Mouse (Mus musculus): ENCODE results near the gene Sh2d4b. TPM values are rescaled to one million over a fixed set of nuclear protein-coding genes. Genes with fewer than 3 reads are reported as not detected.

Gene Sh2d4b
- polyA plus RNA-seq, 1 experiment from 2014 or later: 0.20 TPM

- WGBS (ENCODE audit: insufficient replicate concordance): 42% methylated on average over 9 of the region's 9 CpGs
- ATAC-seq (ENCODE audit: low read depth) (peak; percentile 52; the same call in 1 of the 2 replicates), DNase-seq (no peak)
- Histone ChIP-seq H3K9ac (no peak overlapping the region; the same call in 1 of the 2 replicates), H3K27me3 (no peaks in the 10 kb centered on the region), H3K36me3 (peaks cover 63% of the 10 kb centered on the region), H3K4me3 (replicated peaks) (no peak overlapping the region), H3K4me2 (no peak overlapping the region), H3K27ac (no peak overlapping the region), H3K4me1 (replicated peaks) (peaks cover 30% of the 10 kb centered on the region), H3K9me3 (replicated peaks) (no peaks in the 10 kb centered on the region)
These were observed 13.7 kb upstream of the Sh2d4b start for GRCm38 (mm10) chr14:40906770-40907169.

- H3K4me1 ChIP-seq (replicated peaks): peaks cover 30% of the 10 kb centered on the region
- H3K9me3 ChIP-seq (replicated peaks): no peaks in the 10 kb centered on the region
- 81% methylated on average over 8 of the region's 8 CpGs for WGBS (ENCODE audit: insufficient replicate concordance)
- no peak for ATAC-seq (ENCODE audit: low read depth)
- H3K27ac ChIP-seq: no peak overlapping the region
- no peaks in the 10 kb centered on the region for H3K27me3 ChIP-seq
- no peak overlapping the region for H3K4me3 ChIP-seq (replicated peaks)
- no peak for DNase-seq
- no peak overlapping the region for H3K9ac ChIP-seq
- H3K36me3 ChIP-seq: peaks cover 55% of the 10 kb centered on the region
- H3K4me2 ChIP-seq: no peak overlapping the region
These were observed 12.7 kb upstream of the Sh2d4b start for GRCm38 (mm10) chr14:40905813-40906212.

GRCm38 (mm10) chr14:40902307-40903055 is 9.4 kb upstream of the Sh2d4b start:
- Histone ChIP-seq H3K27ac (no peak overlapping the region), H3K36me3 (peaks cover 21% of the 10 kb centered on the region), H3K27me3 (no peaks in the 10 kb centered on the region), H3K9ac (no peak overlapping the region), H3K4me3 (replicated peaks) (no peak overlapping the region), H3K4me1 (replicated peaks) (peaks cover 29% of the 10 kb centered on the region), H3K4me2 (0 out of 2 replicates have a peak overlapping the region, but pooled peaks have one; percentile 12), H3K9me3 (replicated peaks) (no peaks in the 10 kb centered on the region)
- WGBS (ENCODE audit: insufficient replicate concordance): 64% methylated on average over 12 of the region's 12 CpGs
- ATAC-seq (ENCODE audit: low read depth) (no peak), DNase-seq (no peak)

GRCm38 (mm10) chr14:40900267-40900666 is 7.2 kb upstream of the Sh2d4b start:
- 51% methylated on average over 2 of the region's 2 CpGs for WGBS (ENCODE audit: insufficient replicate concordance)
- no peak overlapping the region for H3K4me3 ChIP-seq (replicated peaks)
- no peak overlapping the region for H3K9ac ChIP-seq
- peaks cover 1% of the 10 kb centered on the region; the same call in 1 of the 2 replicates for H3K36me3 ChIP-seq
- peaks cover 19% of the 10 kb centered on the region; the same call in 1 of the 2 replicates for H3K4me1 ChIP-seq (replicated peaks)
- H3K27ac ChIP-seq: no peak overlapping the region
- no peaks in the 10 kb centered on the region for H3K27me3 ChIP-seq
- H3K4me2 ChIP-seq: no peak overlapping the region
- no peaks in the 10 kb centered on the region for H3K9me3 ChIP-seq (replicated peaks)
- DNase-seq (no peak), ATAC-seq (ENCODE audit: low read depth) (no peak)

- no peak overlapping the region for H3K27ac ChIP-seq
- no peak overlapping the region for H3K4me2 ChIP-seq
- no peaks in the 10 kb centered on the region for H3K36me3 ChIP-seq
- no peak overlapping the region for H3K4me3 ChIP-seq (replicated peaks)
- ATAC-seq (ENCODE audit: low read depth) (no peak; the same call in 1 of the 2 replicates), DNase-seq (no peak)
- no peaks in the 10 kb centered on the region for H3K9me3 ChIP-seq (replicated peaks)
- H3K9ac ChIP-seq: no peak overlapping the region
- H3K27me3 ChIP-seq: no peaks in the 10 kb centered on the region
- peaks cover 21% of the 10 kb centered on the region for H3K4me1 ChIP-seq (replicated peaks)
- WGBS (ENCODE audit: insufficient replicate concordance): 47% methylated on average over 3 of the region's 3 CpGs
These were observed 4.8 kb upstream of the Sh2d4b start for GRCm38 (mm10) chr14:40897916-40898315.

GRCm38 (mm10) chr14:40895681-40896080 is 2.6 kb upstream of the Sh2d4b start:
- Histone ChIP-seq H3K36me3 (no peaks in the 10 kb centered on the region), H3K4me3 (replicated peaks) (no peak overlapping the region), H3K9ac (no peak overlapping the region), H3K27ac (no peak overlapping the region), H3K27me3 (no peaks in the 10 kb centered on the region), H3K4me1 (replicated peaks) (peaks cover 19% of the 10 kb centered on the region), H3K4me2 (no peak overlapping the region), H3K9me3 (replicated peaks) (no peaks in the 10 kb centered on the region)
- ATAC-seq (ENCODE audit: low read depth) (no peak), DNase-seq (no peak)
- 57% methylated on average over 8 of the region's 8 CpGs for WGBS (ENCODE audit: insufficient replicate concordance)

GRCm38 (mm10) chr14:40894576-40895247 is 1.6 kb upstream of the Sh2d4b start:
- Histone ChIP-seq H3K4me2 (peak overlapping the region; percentile 41), H3K27me3 (no peaks in the 10 kb centered on the region), H3K27ac (no peak overlapping the region), H3K4me3 (replicated peaks) (no peak overlapping the region), H3K9me3 (replicated peaks) (no peaks in the 10 kb centered on the region), H3K4me1 (replicated peaks) (peaks cover 19% of the 10 kb centered on the region), H3K36me3 (no peaks in the 10 kb centered on the region), H3K9ac (no peak overlapping the region)
- peak; percentile 54 for DNase-seq
- peak; percentile 59; the same call in 1 of the 2 replicates for ATAC-seq (ENCODE audit: low read depth)
- 14% methylated on average over 23 of the region's 23 CpGs for WGBS (ENCODE audit: insufficient replicate concordance)

GRCm38 (mm10) chr14:40893884-40894283 is 818 bp upstream of the Sh2d4b start:
- Histone ChIP-seq H3K27ac (no peak overlapping the region), H3K4me2 (no peak overlapping the region), H3K36me3 (no peaks in the 10 kb centered on the region), H3K4me1 (replicated peaks) (peaks cover 19% of the 10 kb centered on the region), H3K9ac (no peak overlapping the region), H3K4me3 (replicated peaks) (no peak overlapping the region), H3K9me3 (replicated peaks) (no peaks in the 10 kb centered on the region), H3K27me3 (no peaks in the 10 kb centered on the region)
- DNase-seq (no peak), ATAC-seq (ENCODE audit: low read depth) (no peak)
- 73% methylated on average over 8 of the region's 8 CpGs for WGBS (ENCODE audit: insufficient replicate concordance)

GRCm38 (mm10) chr14:40892326-40892825 is 690 bp downstream of the Sh2d4b start:
- WGBS (ENCODE audit: insufficient replicate concordance): 75% methylated on average over 7 of the region's 7 CpGs
- no peaks in the 10 kb centered on the region for H3K27me3 ChIP-seq
- H3K4me2 ChIP-seq: no peak overlapping the region
- ATAC-seq (ENCODE audit: low read depth) (no peak), DNase-seq (no peak)
- H3K4me3 ChIP-seq (replicated peaks): no peak overlapping the region
- H3K27ac ChIP-seq: no peak overlapping the region
- peaks cover 24% of the 10 kb centered on the region for H3K4me1 ChIP-seq (replicated peaks)
- no peak overlapping the region for H3K9ac ChIP-seq
- H3K9me3 ChIP-seq (replicated peaks): no peaks in the 10 kb centered on the region
- no peaks in the 10 kb centered on the region for H3K36me3 ChIP-seq

- no peaks in the 10 kb centered on the region for H3K27me3 ChIP-seq
- peaks cover 31% of the 10 kb centered on the region for H3K4me1 ChIP-seq (replicated peaks)
- DNase-seq (no peak), ATAC-seq (ENCODE audit: low read depth) (no peak)
- WGBS (ENCODE audit: insufficient replicate concordance): 76% methylated on average over 4 of the region's 4 CpGs
- no peak overlapping the region for H3K4me2 ChIP-seq
- H3K9ac ChIP-seq: no peak overlapping the region
- no peak overlapping the region for H3K27ac ChIP-seq
- no peak overlapping the region for H3K4me3 ChIP-seq (replicated peaks)
- H3K36me3 ChIP-seq: no peaks in the 10 kb centered on the region
- H3K9me3 ChIP-seq (replicated peaks): no peaks in the 10 kb centered on the region
These were observed 1.6 kb downstream of the Sh2d4b start for GRCm38 (mm10) chr14:40891506-40891905.

GRCm38 (mm10) chr14:40889704-40890103 is 3.4 kb downstream of the Sh2d4b start:
- no peaks in the 10 kb centered on the region for H3K27me3 ChIP-seq
- no peak overlapping the region for H3K27ac ChIP-seq
- ATAC-seq (ENCODE audit: low read depth) (no peak), DNase-seq (no peak)
- H3K4me2 ChIP-seq: no peak overlapping the region
- 55% methylated on average over 4 of the region's 4 CpGs for WGBS (ENCODE audit: insufficient replicate concordance)
- no peaks in the 10 kb centered on the region for H3K36me3 ChIP-seq
- H3K9ac ChIP-seq: no peak overlapping the region
- H3K4me1 ChIP-seq (replicated peaks): peaks cover 48% of the 10 kb centered on the region
- no peaks in the 10 kb centered on the region for H3K9me3 ChIP-seq (replicated peaks)
- H3K4me3 ChIP-seq (replicated peaks): no peak overlapping the region

All from liver, embryonic 13.5 days (tissue).